Comparison of ENCODE assay signal across 8 mouse cellular contexts in the genomic region with DNA sequence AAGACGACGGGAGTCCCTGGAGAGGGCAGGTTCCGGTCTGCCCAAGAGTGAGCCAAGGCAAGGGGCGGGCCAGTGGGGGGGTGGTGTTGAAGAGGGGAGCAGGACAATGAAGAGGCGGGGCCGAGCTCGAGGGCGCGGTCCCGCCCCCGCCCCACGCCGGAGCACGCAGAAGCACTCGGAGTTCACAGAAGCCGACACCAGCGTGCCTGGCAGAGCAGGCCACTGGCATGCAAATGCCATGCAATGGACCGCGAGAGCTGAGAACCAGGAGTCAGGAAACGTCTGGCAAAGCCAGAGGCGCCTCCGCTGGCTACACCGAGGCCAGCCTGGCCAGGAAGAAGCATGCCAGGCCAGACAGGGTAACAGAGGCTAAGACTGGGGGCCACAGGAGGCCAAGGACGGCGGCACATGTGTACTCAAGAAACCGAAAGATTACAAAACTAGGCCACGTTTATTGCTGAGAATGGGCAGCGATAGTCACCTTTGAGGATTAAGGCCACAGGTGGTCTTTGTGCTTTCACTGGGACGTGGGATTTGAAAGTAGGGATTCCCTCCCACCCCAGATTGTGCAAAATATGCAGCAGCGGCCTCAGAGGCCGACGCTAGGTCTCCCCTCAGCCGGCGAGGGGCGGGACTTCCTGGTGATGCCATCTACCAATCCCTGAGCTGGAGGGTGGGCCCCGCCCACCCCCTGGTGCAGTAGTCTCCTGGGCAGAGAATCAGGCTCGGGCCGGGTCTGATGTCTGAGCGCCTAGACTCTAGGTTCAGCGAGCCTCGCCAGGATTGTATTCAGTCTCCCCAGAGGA. TPM values are rescaled to one million over a fixed set of nuclear protein-coding genes. Genes with fewer than 3 reads are reported as not detected.
DNase-seq lines count a peak whose midpoint lies in the region; ATAC-seq and TF ChIP-seq lines count a peak whose summit lies in the region.

Gene Nradd, minus strand, starts transcription at position 92 of the 806 bp plus-strand sequence.

- H3K9ac ChIP-seq in heart, embryonic 11.5 days (ENCODE audit: low read depth, low read length): peak within 1 kb of the TSS; percentile 76
- peak within 1 kb of the TSS; percentile 48 for H3K9ac ChIP-seq in kidney, embryonic 15.5 days
- peak within 1 kb of the TSS; percentile 55 for H3K9ac ChIP-seq in limb, embryonic 14.5 days (ENCODE audit: low read depth, low read length, severe bottlenecking)
- H3K9ac ChIP-seq in midbrain, embryonic 16.5 days (ENCODE audit: low read depth, low read length): peak within 1 kb of the TSS; percentile 76

- no peaks in the 10 kb centered on the region for H3K27me3 ChIP-seq in heart, embryonic 11.5 days (ENCODE audit: control insufficient read depth, insufficient read depth, low read length)
- H3K27me3 ChIP-seq in kidney, embryonic 15.5 days: no peaks in the 10 kb centered on the region
- no peaks in the 10 kb centered on the region for H3K27me3 ChIP-seq in limb, embryonic 14.5 days (ENCODE audit: control insufficient read depth, insufficient read depth, low read length)
- H3K27me3 ChIP-seq in midbrain, embryonic 16.5 days (ENCODE audit: control insufficient read depth, insufficient read depth, low read depth, low read length): no peaks in the 10 kb centered on the region
- no peaks in the 10 kb centered on the region for H3K27me3 ChIP-seq in splenic B cell, adult 2 months (ENCODE audit: control insufficient read depth, insufficient read depth, low read length, poor library complexity, severe bottlenecking)

- peak; percentile 80; the same call in 1 of the 2 replicates for TF ChIP-seq POLR2A in limb, embryonic 14.5 days (IDR thresholded peaks at IDR 0.05; ENCODE audit: borderline replicate concordance, extremely low read depth, insufficient read depth, insufficient read length)

- H3K9me3 ChIP-seq in heart, embryonic 11.5 days (replicated peaks; ENCODE audit: control insufficient read depth, low read length): no peaks in the 10 kb centered on the region
- H3K9me3 ChIP-seq in kidney, embryonic 15.5 days (replicated peaks): no peaks in the 10 kb centered on the region
- no peaks in the 10 kb centered on the region for H3K9me3 ChIP-seq in limb, embryonic 14.5 days (ENCODE audit: control insufficient read depth, low read length)
- H3K9me3 ChIP-seq in midbrain, embryonic 16.5 days (replicated peaks; ENCODE audit: control insufficient read depth, low read length, poor library complexity, severe bottlenecking): no peaks in the 10 kb centered on the region

- peak; percentile 39 for DNase-seq in CD4-positive helper T cell, adult 2 months (ENCODE audit: low read depth, low spot score)
- DNase-seq in c-Kit-negative CD71-positive TER-119-positive erythroid progenitor cells, embryonic 14.5 days (ENCODE audit: low read depth, low spot score): peak; percentile 51
- peak; percentile 95 for DNase-seq in limb, embryonic 14.5 days (ENCODE audit: low spot score)
- DNase-seq in splenic B cell, adult 2 months (ENCODE audit: low read depth, low spot score): peak; percentile 70

- H3K27ac ChIP-seq in heart, embryonic 11.5 days (ENCODE audit: low read depth, low read length): peak within 1 kb of the TSS; percentile 88
- H3K27ac ChIP-seq in kidney, embryonic 15.5 days: peak within 1 kb of the TSS; percentile 95
- peak within 1 kb of the TSS; percentile 62 for H3K27ac ChIP-seq in limb, embryonic 14.5 days (replicated peaks; ENCODE audit: low read depth, low read length)
- peak within 1 kb of the TSS; percentile 84 for H3K27ac ChIP-seq in midbrain, embryonic 16.5 days (ENCODE audit: low read length)

- H3K4me2 ChIP-seq in heart, embryonic 11.5 days: peak within 1 kb of the TSS; percentile 99
- peak within 1 kb of the TSS; percentile 85 for H3K4me2 ChIP-seq in kidney, embryonic 15.5 days
- peak within 1 kb of the TSS; percentile 84 for H3K4me2 ChIP-seq in limb, embryonic 14.5 days (replicated peaks; ENCODE audit: low read depth, low read length, severe bottlenecking)
- H3K4me2 ChIP-seq in midbrain, embryonic 16.5 days (ENCODE audit: low read length): peak within 1 kb of the TSS; percentile 98

- peaks cover 3% of the 10 kb centered on the region for H3K4me1 ChIP-seq in heart, embryonic 11.5 days (ENCODE audit: control insufficient read depth, insufficient read depth, low read length)
- H3K4me1 ChIP-seq in kidney, embryonic 15.5 days: peaks cover 33% of the 10 kb centered on the region
- H3K4me1 ChIP-seq in limb, embryonic 14.5 days (ENCODE audit: control insufficient read depth, insufficient read depth, low read length): peaks cover 10% of the 10 kb centered on the region
- H3K4me1 ChIP-seq in midbrain, embryonic 16.5 days (ENCODE audit: control insufficient read depth, insufficient read depth, low read length): peaks cover 16% of the 10 kb centered on the region; the same call in 1 of the 2 replicates

- H3K36me3 ChIP-seq in heart, embryonic 11.5 days (ENCODE audit: control insufficient read depth, insufficient read depth, low read length): peaks cover 5% of the 10 kb centered on the region
- H3K36me3 ChIP-seq in kidney, embryonic 15.5 days: peaks cover 56% of the 10 kb centered on the region
- peaks cover 25% of the 10 kb centered on the region for H3K36me3 ChIP-seq in limb, embryonic 14.5 days (ENCODE audit: control insufficient read depth, insufficient read depth, low read length)
- H3K36me3 ChIP-seq in midbrain, embryonic 16.5 days (ENCODE audit: control insufficient read depth, insufficient read depth, low read length): peaks cover 18% of the 10 kb centered on the region; the same call in 1 of the 2 replicates
- H3K36me3 ChIP-seq in splenic B cell, adult 2 months (ENCODE audit: control insufficient read depth, insufficient read depth, low read length, poor library complexity, severe bottlenecking): no peaks in the 10 kb centered on the region; the same call in none of the 2 replicates

- ATAC-seq in erythroid progenitor cell, adult 5-6 weeks (replicated peaks; ENCODE audit: low FRiP score, poor library complexity, severe bottlenecking): peak; percentile 76
- ATAC-seq in heart, embryonic 11.5 days (replicated peaks; ENCODE audit: insufficient number of reproducible peaks, low FRiP score, low TSS enrichment): peak; percentile 91
- ATAC-seq in kidney, embryonic 15.5 days (replicated peaks; ENCODE audit: low FRiP score): peak; percentile 93
- peak; percentile 92 for ATAC-seq in limb, embryonic 14.5 days (ENCODE audit: low FRiP score, low read depth)
- peak; percentile 95 for ATAC-seq in midbrain, embryonic 16.5 days

- H3K4me3 ChIP-seq in heart, embryonic 11.5 days (ENCODE audit: low read depth, low read length): peak within 1 kb of the TSS; percentile 64
- peak within 1 kb of the TSS; percentile 52 for H3K4me3 ChIP-seq in kidney, embryonic 15.5 days (replicated peaks)
- H3K4me3 ChIP-seq in limb, embryonic 14.5 days (replicated peaks; ENCODE audit: low read length): peak within 1 kb of the TSS; percentile 43
- H3K4me3 ChIP-seq in midbrain, embryonic 16.5 days (ENCODE audit: low read depth, low read length): peak within 1 kb of the TSS; percentile 50

- WGBS in heart, embryonic 11.5 days (ENCODE audit: insufficient replicate concordance): 1% methylated on average over 41 of the region's 41 CpGs
- under 1% methylated on average over 41 of the region's 41 CpGs for WGBS in kidney, embryonic 15.5 days
- under 1% methylated on average over 41 of the region's 41 CpGs for WGBS in limb, embryonic 14.5 days
- WGBS in midbrain, embryonic 16.5 days: under 1% methylated on average over 41 of the region's 41 CpGs

RNA-seq across cellular contexts. Expression of gene Nradd, which starts in this region (rescaled TPM):
- total RNA-seq in erythroid progenitor cell, adult 5-6 weeks (2015; ENCODE audit: low replicate concordance): 2.2 TPM in 1 of 2 replicates, not detected in the other
- 1.3 TPM in 1 of 2 replicates, not detected in the other for total RNA-seq in erythroid progenitor cell, adult 5-6 weeks (2017; ENCODE audit: low replicate concordance)
- 12.6 and 19.1 TPM in 2 replicates for polyA plus RNA-seq in heart, embryonic 11.5 days (2014; fragmentation: Nextera tagmentation; extraction: Ambion mirVana)
- 55.2 and 56.4 TPM in 2 replicates for polyA plus RNA-seq in kidney, embryonic 15.5 days (2015; fragmentation: Nextera tagmentation; extraction: Ambion mirVana)
- polyA plus RNA-seq in limb, embryonic 14.5 days (2012; rRNA removed): 40.0 and 53.8 TPM in 2 replicates
- 28.1 and 30.4 TPM in 2 replicates for polyA plus RNA-seq in limb, embryonic 14.5 days (2014; fragmentation: Nextera tagmentation; extraction: Ambion mirVana)
- 25.5 and 27.1 TPM in 2 replicates for polyA plus RNA-seq in midbrain, embryonic 16.5 days (2015; fragmentation: Nextera tagmentation; extraction: Ambion mirVana)

Comparison
In these comparisons a context has a peak if more than half of its experiments do, and no peak if none do; other contexts are left out.
1. Peak in every context shown above with its lines: DNase-seq, ATAC-seq, H3K4me3 ChIP-seq and H3K27ac ChIP-seq.
2. DNase-seq: peak in every context shown above with its lines; median percentile 95 in limb, embryonic 14.5 days; 70 in splenic B cell, adult 2 months; 51 in c-Kit-negative CD71-positive TER-119-positive erythroid progenitor cells, embryonic 14.5 days; 39 in CD4-positive helper T cell, adult 2 months.